Mouse (Mus musculus) C2C12 (cell line): ENCODE measurements around the gene Ssc5d. TPM values are rescaled to one million over a fixed set of nuclear protein-coding genes. Genes with fewer than 3 reads are reported as not detected.

ENCODE experiments used
- H3K27me3 ChIP-seq: one replicate; pipeline ENCODE4 v1.6.1; 2011; ENCODE audit not compliant: control insufficient read depth, insufficient read depth, insufficient read length
- H3K36me3 ChIP-seq: one replicate; pipeline ENCODE4 v1.6.1; 2011; ENCODE audit not compliant: control insufficient read depth, insufficient read depth
- H3K4me3 ChIP-seq: one replicate; pipeline ENCODE4 v1.5.1; 2011; ENCODE audit warnings: mild to moderate bottlenecking, control low read depth; ENCODE audit not compliant: poor library complexity, insufficient read depth, severe bottlenecking
- H3K79me2 ChIP-seq: one replicate; pipeline ENCODE4 v1.6.1; 2011; ENCODE audit not compliant: control insufficient read depth, insufficient read depth
- H3K79me3 ChIP-seq: one replicate; pipeline ENCODE4 v1.6.1; 2011; ENCODE audit warnings: low read depth, control low read depth
- H3ac ChIP-seq: one replicate; pipeline ENCODE3; 2011; ENCODE audit warnings: low read depth; ENCODE audit not compliant: control insufficient read depth, insufficient read length
- CEBPB ChIP-seq: IDR thresholded peaks from one replicate; pipeline ENCODE4 v1.6.1; 2011; ENCODE audit warnings: low read depth, mild to moderate bottlenecking, control low read depth, moderate library complexity
- CTCF ChIP-seq: IDR thresholded peaks from one replicate; pipeline ENCODE4 v1.5.1; 2011; ENCODE audit not compliant: control insufficient read depth, insufficient read depth, insufficient read length
- FOSL1 ChIP-seq: IDR thresholded peaks from one replicate; pipeline ENCODE4 v1.8.0; 2011; ENCODE audit warnings: mild to moderate bottlenecking, low read length; ENCODE audit not compliant: poor library complexity, insufficient read depth, severe bottlenecking
- MAX ChIP-seq: IDR thresholded peaks from one replicate; pipeline ENCODE4 v1.6.1; 2011; ENCODE audit warnings: mild to moderate bottlenecking, control low read depth
- MYOD1 ChIP-seq: IDR thresholded peaks from one replicate; pipeline ENCODE4 v1.6.1; 2011; ENCODE audit warnings: low read depth; ENCODE audit not compliant: control insufficient read depth, insufficient read length
- MYOG ChIP-seq: IDR thresholded peaks from one replicate; pipeline ENCODE4 v1.6.1; 2011; ENCODE audit not compliant: control insufficient read depth, insufficient read length; ENCODE audit errors: extremely low read depth
- USF1 ChIP-seq: IDR thresholded peaks from one replicate; pipeline ENCODE4 v1.6.1; 2011; ENCODE audit warnings: low read depth, mild to moderate bottlenecking, control low read depth, moderate library complexity
- polyA plus RNA-seq: library from polyadenylated mRNA; unstranded; fragments of >200 nt; fragmentation: generic; extraction: Trizol; gene quantifications from one replicate; pipeline ENCODE4 v1.2.1, GENCODE M21; 2012; ENCODE audit warnings: missing spikeins

Ssc5d gene
- polyA plus RNA-seq, 1 experiment, result 3.7 TPM

- TF ChIP-seq CTCF, result peak; percentile 86
- TF ChIP-seq CEBPB, result no peak
- no peak for TF ChIP-seq FOSL1
- H3K27me3 ChIP-seq, result no peaks in the 10 kb centered on the region
- no peak overlapping the region for H3ac ChIP-seq
- no peaks in the 10 kb centered on the region for H3K79me2 ChIP-seq
- H3K79me3 ChIP-seq, result no peaks in the 10 kb centered on the region
- H3K4me3 ChIP-seq, result no peak overlapping the region
- H3K36me3 ChIP-seq, result no peaks in the 10 kb centered on the region
Measured at GRCm38 (mm10) chr7:4938456-4938855, 12.9 kb downstream of the Ssc5d start.

GRCm38 (mm10) chr7:4940068-4940479 lies 14.5 kb downstream of the Ssc5d start:
- H3K4me3 ChIP-seq, result no peak overlapping the region
- no peaks in the 10 kb centered on the region for H3K27me3 ChIP-seq
- no peak overlapping the region for H3ac ChIP-seq
- TF ChIP-seq MAX (no peak), CTCF (peak; percentile 63), MYOD1 (no peak), USF1 (no peak), FOSL1 (no peak)
- no peaks in the 10 kb centered on the region for H3K79me3 ChIP-seq
- H3K36me3 ChIP-seq, result no peaks in the 10 kb centered on the region
- H3K79me2 ChIP-seq, result no peaks in the 10 kb centered on the region

GRCm38 (mm10) chr7:4942673-4943072 lies 17.1 kb downstream of the Ssc5d start:
- H3K79me3 ChIP-seq, result no peaks in the 10 kb centered on the region
- no peaks in the 10 kb centered on the region for H3K36me3 ChIP-seq
- peaks cover 2% of the 10 kb centered on the region for H3K27me3 ChIP-seq
- H3K79me2 ChIP-seq, result no peaks in the 10 kb centered on the region
- H3ac ChIP-seq, result no peak overlapping the region
- H3K4me3 ChIP-seq, result no peak overlapping the region
- TF ChIP-seq MYOD1 (no peak), MYOG (no peak), CEBPB (no peak), MAX (no peak), FOSL1 (no peak), CTCF (no peak), USF1 (no peak)

GRCm38 (mm10) chr7:4943223-4943815 lies 17.7 kb downstream of the Ssc5d start:
- peaks cover 6% of the 10 kb centered on the region for H3K27me3 ChIP-seq
- TF ChIP-seq FOSL1 (no peak), CTCF (peak; percentile 79)
- no peak overlapping the region for H3ac ChIP-seq
- no peak overlapping the region for H3K4me3 ChIP-seq
- no peaks in the 10 kb centered on the region for H3K79me2 ChIP-seq
- no peaks in the 10 kb centered on the region for H3K79me3 ChIP-seq
- no peaks in the 10 kb centered on the region for H3K36me3 ChIP-seq

GRCm38 (mm10) chr7:4947855-4948254 lies 22.3 kb downstream of the Ssc5d start:
- Histone ChIP-seq H3K79me2 (no peaks in the 10 kb centered on the region), H3K4me3 (no peak overlapping the region), H3ac (no peak overlapping the region), H3K27me3 (peaks cover 6% of the 10 kb centered on the region), H3K79me3 (no peaks in the 10 kb centered on the region), H3K36me3 (no peaks in the 10 kb centered on the region)
- TF ChIP-seq USF1 (no peak), MAX (no peak), MYOG (no peak), FOSL1 (no peak), MYOD1 (no peak), CTCF (no peak), CEBPB (no peak)

- no peak overlapping the region for H3K4me3 ChIP-seq
- H3K27me3 ChIP-seq, result peaks cover 6% of the 10 kb centered on the region
- TF ChIP-seq MAX (no peak), CTCF (no peak), MYOD1 (no peak), USF1 (no peak), FOSL1 (no peak), MYOG (no peak), CEBPB (no peak)
- H3K79me2 ChIP-seq, result no peaks in the 10 kb centered on the region
- no peak overlapping the region for H3ac ChIP-seq
- H3K79me3 ChIP-seq, result no peaks in the 10 kb centered on the region
- H3K36me3 ChIP-seq, result no peaks in the 10 kb centered on the region
Measured at GRCm38 (mm10) chr7:4948386-4948785, 22.8 kb downstream of the Ssc5d start.
